Mouse (Mus musculus): Measurements from ENCODE around the gene Sirt5.

- TF ChIP-seq CTCF (IDR thresholded peaks at IDR 0.05; ENCODE audit: control insufficient read depth, insufficient read depth, insufficient read length): peak; percentile 86
- no peak for TF ChIP-seq MAX (IDR thresholded peaks at IDR 0.05)
- no peak for TF ChIP-seq MYOG (IDR thresholded peaks at IDR 0.05; ENCODE audit: control insufficient read depth, extremely low read depth, insufficient read length)
- TF ChIP-seq MYOD1 (IDR thresholded peaks at IDR 0.05; ENCODE audit: control insufficient read depth, insufficient read length, low read depth): no peak
- TF ChIP-seq CEBPB (IDR thresholded peaks at IDR 0.05; ENCODE audit: low read depth): no peak
- no peak for TF ChIP-seq FOSL1 (IDR thresholded peaks at IDR 0.05; ENCODE audit: insufficient read depth, low read length, poor library complexity, severe bottlenecking)
- no peak for TF ChIP-seq USF1 (IDR thresholded peaks at IDR 0.05; ENCODE audit: low read depth)
These were observed at the start of gene Sirt5 for GRCm38 (mm10) chr13:43364985-43365824.

Measured in C2C12 (cell line).